Mouse (Mus musculus) adipocyte (in vitro differentiated cells): ENCODE data around the gene Olfr493.

Experiments used
- DNase-seq: peaks from one replicate; pipeline ENCODE4 v3.0.0-alpha.2; 2016; ENCODE audit warnings: low spot score

Gene Olfr493

DNA sequence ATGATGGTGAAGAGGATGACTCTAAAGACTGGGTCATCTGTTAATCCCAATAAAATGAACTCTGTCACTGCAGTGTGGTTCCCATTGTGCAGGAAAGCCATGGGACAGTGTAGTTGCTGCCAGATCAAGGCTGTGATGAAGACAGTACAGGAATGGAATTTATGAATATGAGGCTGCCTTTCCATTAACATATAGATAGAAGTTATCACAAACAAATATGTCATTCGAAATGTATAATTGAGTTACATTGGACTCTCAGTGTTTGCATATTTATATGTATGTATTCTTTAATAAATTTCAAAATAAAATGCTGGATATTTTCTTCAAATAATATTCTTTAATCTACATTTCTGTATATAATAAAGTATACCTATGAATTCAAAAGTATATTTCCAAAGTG, at the start of gene Olfr493:
TSS of gene Olfr493 (minus strand) at position 101 of the 400 bp plus-strand sequence.
- DNase-seq, result no peak

GRCm38 (mm10) chr7:108392867-108393266, 46.1 kb upstream of the Olfr493 start, which contains the start of gene Olfr495:
TSS of gene Olfr495 (plus strand) at chr7:108393167.
- no peak for DNase-seq

DNA sequence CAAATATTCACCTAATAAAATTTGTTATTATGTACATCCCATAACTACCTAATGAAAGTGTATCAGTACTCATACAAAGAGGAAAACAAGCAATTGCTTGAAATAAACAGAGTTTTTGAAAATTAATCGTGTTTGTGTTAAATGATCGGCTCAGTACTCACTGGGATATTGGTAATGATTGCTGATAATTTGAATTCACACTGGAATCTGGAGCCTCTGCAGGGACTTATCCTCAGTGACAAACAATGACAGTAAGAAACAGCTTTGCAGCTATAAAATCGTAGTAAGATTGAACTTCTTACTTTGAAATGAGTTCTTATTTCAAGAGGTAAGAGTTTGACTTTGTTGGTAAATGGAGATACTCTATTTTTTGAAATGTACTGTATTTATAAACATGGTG, 18.3 kb upstream of the Olfr493 start, which contains the start of gene Olfr494:
TSS of gene Olfr494 (plus strand) at position 301 of the 400 bp plus-strand sequence.
- DNase-seq, result no peak

DNA sequence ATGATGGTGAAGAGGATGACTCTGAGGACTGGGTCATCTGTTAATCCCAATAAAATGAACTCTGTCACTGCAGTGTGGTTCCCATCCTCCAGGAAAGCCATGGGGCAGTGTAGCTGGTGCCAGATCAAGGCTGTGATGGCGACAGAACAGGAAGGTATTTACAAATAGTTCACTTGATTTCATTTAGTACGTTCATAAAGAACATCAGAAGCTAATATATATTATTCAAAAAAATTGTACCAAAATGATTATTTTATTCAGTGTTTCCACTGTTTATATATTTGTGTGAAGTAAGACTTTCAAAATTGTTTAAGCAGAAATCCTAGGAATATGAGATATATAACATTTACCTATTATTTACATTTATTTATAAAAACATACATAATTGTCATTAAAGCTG, 23.2 kb downstream of the Olfr493 start, which contains the start of gene Olfr492:
TSS of gene Olfr492 (minus strand) at position 101 of the 400 bp plus-strand sequence.
- DNase-seq, result no peak

GRCm38 (mm10) chr7:108313151-108313550, 33.6 kb downstream of the Olfr493 start, which contains the start of gene Olfr491:
TSS of gene Olfr491 (plus strand) at chr7:108313451.
- no peak for DNase-seq
